Mouse (Mus musculus) embryo, embryonic 9.5 days (tissue): ENCODE data around the gene Gabrp.

Experiments
- DNase-seq: peaks from one replicate; pipeline ENCODE4 v3.0.0-alpha.2; 2017; ENCODE audit errors: extremely low spot score

Gabrp gene

GRCm38 (mm10) chr11:33529576-33529975, 49.2 kb downstream of the Gabrp start:
- no peak for DNase-seq

GRCm38 (mm10) chr11:33513376-33513991, 65.3 kb downstream of the Gabrp start, which contains the start of gene Ranbp17:
TSS of gene Ranbp17 (minus strand) at chr11:33513746.
- DNase-seq = peak; percentile 83

GRCm38 (mm10) chr11:33512854-33513375, 65.8 kb downstream of the Gabrp start:
- DNase-seq = peak; percentile 82

GRCm38 (mm10) chr11:33509401-33509800, 69.4 kb downstream of the Gabrp start:
- no peak for DNase-seq
